Mouse (Mus musculus): Measurements from ENCODE around the gene Sstr4. TPM values are rescaled to one million over a fixed set of nuclear protein-coding genes. Genes with fewer than 3 reads are reported as not detected.
A peak's percentile ranks its signal among the peaks of the same experiment; 100 is the strongest.

Sstr4 gene
- polyA plus RNA-seq, 1 experiment, result not detected

- peak overlapping the region; percentile 62 for H3ac ChIP-seq (ENCODE audit: control insufficient read depth, insufficient read length, low read depth)
- H3K36me3 ChIP-seq (ENCODE audit: control insufficient read depth, insufficient read depth), result no peaks in the 10 kb centered on the region
- peak overlapping the region; percentile 36 for H3K4me3 ChIP-seq (ENCODE audit: insufficient read depth, poor library complexity, severe bottlenecking)
- TF ChIP-seq USF1 (IDR thresholded peaks at IDR 0.05; ENCODE audit: low read depth) (no peak), MYOG (IDR thresholded peaks at IDR 0.05; ENCODE audit: control insufficient read depth, extremely low read depth, insufficient read length) (no peak), FOSL1 (IDR thresholded peaks at IDR 0.05; ENCODE audit: insufficient read depth, low read length, poor library complexity, severe bottlenecking) (no peak), MYOD1 (IDR thresholded peaks at IDR 0.05; ENCODE audit: control insufficient read depth, insufficient read length, low read depth) (no peak), CEBPB (IDR thresholded peaks at IDR 0.05; ENCODE audit: low read depth) (no peak), CTCF (IDR thresholded peaks at IDR 0.05; ENCODE audit: control insufficient read depth, insufficient read depth, insufficient read length) (no peak), MAX (IDR thresholded peaks at IDR 0.05) (no peak)
- H3K27me3 ChIP-seq (ENCODE audit: control insufficient read depth, insufficient read depth, insufficient read length), result no peaks in the 10 kb centered on the region
- peaks cover 18% of the 10 kb centered on the region for H3K79me2 ChIP-seq (ENCODE audit: control insufficient read depth, insufficient read depth)
- no peaks in the 10 kb centered on the region for H3K79me3 ChIP-seq (ENCODE audit: low read depth)
Observed at GRCm38 (mm10) chr2:148406971-148407869, 12.1 kb downstream of the Sstr4 start.

GRCm38 (mm10) chr2:148407870-148408760 lies 13.0 kb downstream of the Sstr4 start, which contains the start of gene Thbd:
Gene Thbd (minus strand): TSS chr2:148408188.
- Histone ChIP-seq H3ac (ENCODE audit: control insufficient read depth, insufficient read length, low read depth) (peak within 1 kb of the TSS; percentile 62), H3K27me3 (ENCODE audit: control insufficient read depth, insufficient read depth, insufficient read length) (no peaks in the 10 kb centered on the region), H3K36me3 (ENCODE audit: control insufficient read depth, insufficient read depth) (no peaks in the 10 kb centered on the region), H3K79me2 (ENCODE audit: control insufficient read depth, insufficient read depth) (peaks cover 18% of the 10 kb centered on the region), H3K4me3 (ENCODE audit: insufficient read depth, poor library complexity, severe bottlenecking) (peak within 1 kb of the TSS; percentile 36), H3K79me3 (ENCODE audit: low read depth) (no peaks in the 10 kb centered on the region)
- TF ChIP-seq MAX (IDR thresholded peaks at IDR 0.05), result no peak
- TF ChIP-seq MYOD1 (IDR thresholded peaks at IDR 0.05; ENCODE audit: control insufficient read depth, insufficient read length, low read depth), result no peak
- TF ChIP-seq MYOG (IDR thresholded peaks at IDR 0.05; ENCODE audit: control insufficient read depth, extremely low read depth, insufficient read length), result no peak
- no peak for TF ChIP-seq CEBPB (IDR thresholded peaks at IDR 0.05; ENCODE audit: low read depth)
- TF ChIP-seq USF1 (IDR thresholded peaks at IDR 0.05; ENCODE audit: low read depth), result no peak
- no peak for TF ChIP-seq CTCF (IDR thresholded peaks at IDR 0.05; ENCODE audit: control insufficient read depth, insufficient read depth, insufficient read length)
- TF ChIP-seq FOSL1 (IDR thresholded peaks at IDR 0.05; ENCODE audit: insufficient read depth, low read length, poor library complexity, severe bottlenecking), result no peak

- Histone ChIP-seq H3ac (ENCODE audit: control insufficient read depth, insufficient read length, low read depth) (no peak overlapping the region), H3K79me2 (ENCODE audit: control insufficient read depth, insufficient read depth) (peaks cover 18% of the 10 kb centered on the region), H3K36me3 (ENCODE audit: control insufficient read depth, insufficient read depth) (no peaks in the 10 kb centered on the region), H3K4me3 (ENCODE audit: insufficient read depth, poor library complexity, severe bottlenecking) (no peak overlapping the region), H3K79me3 (ENCODE audit: low read depth) (no peaks in the 10 kb centered on the region), H3K27me3 (ENCODE audit: control insufficient read depth, insufficient read depth, insufficient read length) (no peaks in the 10 kb centered on the region)
- TF ChIP-seq USF1 (IDR thresholded peaks at IDR 0.05; ENCODE audit: low read depth) (no peak), MYOD1 (IDR thresholded peaks at IDR 0.05; ENCODE audit: control insufficient read depth, insufficient read length, low read depth) (no peak), MYOG (IDR thresholded peaks at IDR 0.05; ENCODE audit: control insufficient read depth, extremely low read depth, insufficient read length) (no peak)
Observed at GRCm38 (mm10) chr2:148408761-148409120, 13.6 kb downstream of the Sstr4 start.

- peaks cover 18% of the 10 kb centered on the region for H3K79me2 ChIP-seq (ENCODE audit: control insufficient read depth, insufficient read depth)
- H3K36me3 ChIP-seq (ENCODE audit: control insufficient read depth, insufficient read depth), result no peaks in the 10 kb centered on the region
- H3ac ChIP-seq (ENCODE audit: control insufficient read depth, insufficient read length, low read depth), result no peak overlapping the region
- peak; percentile 94 for TF ChIP-seq CTCF (IDR thresholded peaks at IDR 0.05; ENCODE audit: control insufficient read depth, insufficient read depth, insufficient read length)
- TF ChIP-seq USF1 (IDR thresholded peaks at IDR 0.05; ENCODE audit: low read depth), result no peak
- no peaks in the 10 kb centered on the region for H3K27me3 ChIP-seq (ENCODE audit: control insufficient read depth, insufficient read depth, insufficient read length)
- no peaks in the 10 kb centered on the region for H3K79me3 ChIP-seq (ENCODE audit: low read depth)
- no peak overlapping the region for H3K4me3 ChIP-seq (ENCODE audit: insufficient read depth, poor library complexity, severe bottlenecking)
Observed at GRCm38 (mm10) chr2:148409141-148409540, 14.0 kb downstream of the Sstr4 start.

- H3K79me3 ChIP-seq (ENCODE audit: low read depth), result no peaks in the 10 kb centered on the region
- no peaks in the 10 kb centered on the region for H3K27me3 ChIP-seq (ENCODE audit: control insufficient read depth, insufficient read depth, insufficient read length)
- H3ac ChIP-seq (ENCODE audit: control insufficient read depth, insufficient read length, low read depth), result no peak overlapping the region
- peaks cover 18% of the 10 kb centered on the region for H3K79me2 ChIP-seq (ENCODE audit: control insufficient read depth, insufficient read depth)
- H3K4me3 ChIP-seq (ENCODE audit: insufficient read depth, poor library complexity, severe bottlenecking), result no peak overlapping the region
- TF ChIP-seq MYOD1 (IDR thresholded peaks at IDR 0.05; ENCODE audit: control insufficient read depth, insufficient read length, low read depth) (no peak), CTCF (IDR thresholded peaks at IDR 0.05; ENCODE audit: control insufficient read depth, insufficient read depth, insufficient read length) (no peak), MYOG (IDR thresholded peaks at IDR 0.05; ENCODE audit: control insufficient read depth, extremely low read depth, insufficient read length) (no peak), MAX (IDR thresholded peaks at IDR 0.05) (no peak), USF1 (IDR thresholded peaks at IDR 0.05; ENCODE audit: low read depth) (no peak), FOSL1 (IDR thresholded peaks at IDR 0.05; ENCODE audit: insufficient read depth, low read length, poor library complexity, severe bottlenecking) (no peak), CEBPB (IDR thresholded peaks at IDR 0.05; ENCODE audit: low read depth) (no peak)
- no peaks in the 10 kb centered on the region for H3K36me3 ChIP-seq (ENCODE audit: control insufficient read depth, insufficient read depth)
Observed at GRCm38 (mm10) chr2:148409821-148410220, 14.7 kb downstream of the Sstr4 start.

All from C2C12 (cell line).